Mouse (Mus musculus): ENCODE data around the gene Tmem273. TPM values are rescaled to one million over a fixed set of nuclear protein-coding genes. Genes with fewer than 3 reads are reported as not detected.

Tmem273 gene
- under 1 TPM; 0.45 to 0.91 TPM for total RNA-seq (2021)

- DNase-seq (ENCODE audit: low spot score): no peak
- intact Hi-C loops (cut with DNase I): no loop called here
Observed at GRCm38 (mm10) chr14:32785556-32786130, at the start of gene Tmem273. TSS of gene Tmem273 (plus strand) at chr14:32785963.

GRCm38 (mm10) chr14:32736561-32736960, 49.2 kb upstream of the Tmem273 start:
- no peak for DNase-seq (ENCODE audit: low spot score)
- intact Hi-C loops (cut with DNase I): no loop called here

- peak; percentile 33 for DNase-seq (ENCODE audit: low spot score)
- intact Hi-C loops (cut with DNase I): no loop called here
Observed at GRCm38 (mm10) chr14:32738586-32738985, 47.2 kb upstream of the Tmem273 start.

GRCm38 (mm10) chr14:32748519-32748918, 37.2 kb upstream of the Tmem273 start:
- DNase-seq (ENCODE audit: low spot score): no peak
- intact Hi-C loops (cut with DNase I): no loop called here

- no peak for DNase-seq (ENCODE audit: low spot score)
- intact Hi-C loops (cut with DNase I): no loop called here
Observed at GRCm38 (mm10) chr14:32750727-32751126, 35.0 kb upstream of the Tmem273 start.

GRCm38 (mm10) chr14:32754286-32754685, 31.5 kb upstream of the Tmem273 start:
- no peak for DNase-seq (ENCODE audit: low spot score)
- intact Hi-C loops (cut with DNase I): no loop called here

- intact Hi-C loops (cut with DNase I): no loop called here
- no peak for DNase-seq (ENCODE audit: low spot score)
Observed at GRCm38 (mm10) chr14:32762177-32762576, 23.6 kb upstream of the Tmem273 start.

- intact Hi-C loops (cut with DNase I): loop anchor here (5.0 kb wide), 1 partner anchor 262 kb away; no protein-coding TSS in a partner anchor
- no peak for DNase-seq (ENCODE audit: low spot score)
Observed at GRCm38 (mm10) chr14:32770563-32770962, 15.2 kb upstream of the Tmem273 start.

GRCm38 (mm10) chr14:32772085-32772484, 13.7 kb upstream of the Tmem273 start:
- intact Hi-C loops (cut with DNase I): loop anchor here (2.0 to 5.0 kb wide), 2 partner anchors 260 to 433 kb away; no protein-coding TSS in a partner anchor
- DNase-seq (ENCODE audit: low spot score): no peak

GRCm38 (mm10) chr14:32772791-32773190, 13.0 kb upstream of the Tmem273 start:
- intact Hi-C loops (cut with DNase I): loop anchor here (1.0 to 5.0 kb wide), 3 partner anchors 188 to 432 kb away; no protein-coding TSS in a partner anchor
- DNase-seq (ENCODE audit: low spot score): no peak

- intact Hi-C loops (cut with DNase I): loop anchor here (1.0 to 5.0 kb wide), 3 partner anchors 187 to 431 kb away; no protein-coding TSS in a partner anchor
Observed at GRCm38 (mm10) chr14:32773456-32773855, 12.3 kb upstream of the Tmem273 start.

GRCm38 (mm10) chr14:32776077-32776476, 9.7 kb upstream of the Tmem273 start:
- intact Hi-C loops (cut with DNase I): no loop called here
- no peak for DNase-seq (ENCODE audit: low spot score)

More at GRCm38 (mm10) chr14:32773456-32773855, 12.3 kb upstream of the Tmem273 start:
- no peak for DNase-seq (ENCODE audit: low spot score)

GRCm38 (mm10) chr14:32778362-32778761, 7.4 kb upstream of the Tmem273 start:
- DNase-seq (ENCODE audit: low spot score): no peak
- intact Hi-C loops (cut with DNase I): no loop called here

GRCm38 (mm10) chr14:32782866-32783265, 2.9 kb upstream of the Tmem273 start:
- intact Hi-C loops (cut with DNase I): no loop called here
- DNase-seq (ENCODE audit: low spot score): no peak

GRCm38 (mm10) chr14:32784130-32784747, 1.5 kb upstream of the Tmem273 start:
- no peak for DNase-seq (ENCODE audit: low spot score)
- intact Hi-C loops (cut with DNase I): no loop called here

GRCm38 (mm10) chr14:32784748-32785134, 1.0 kb upstream of the Tmem273 start:
- intact Hi-C loops (cut with DNase I): no loop called here
- DNase-seq (ENCODE audit: low spot score): no peak

GRCm38 (mm10) chr14:32787691-32788090, 1.9 kb downstream of the Tmem273 start:
- intact Hi-C loops (cut with DNase I): no loop called here
- no peak for DNase-seq (ENCODE audit: low spot score)

- DNase-seq (ENCODE audit: low spot score): no peak
- intact Hi-C loops (cut with DNase I): no loop called here
Observed at GRCm38 (mm10) chr14:32796375-32796774, 10.6 kb downstream of the Tmem273 start.

- DNase-seq (ENCODE audit: low spot score): no peak
- intact Hi-C loops (cut with DNase I): no loop called here
Observed at GRCm38 (mm10) chr14:32797803-32798202, 12.0 kb downstream of the Tmem273 start.

- DNase-seq (ENCODE audit: low spot score): no peak
- intact Hi-C loops (cut with DNase I): no loop called here
Observed at GRCm38 (mm10) chr14:32798355-32798754, 12.6 kb downstream of the Tmem273 start.

GRCm38 (mm10) chr14:32800048-32800447, 14.3 kb downstream of the Tmem273 start:
- DNase-seq (ENCODE audit: low spot score): no peak
- intact Hi-C loops (cut with DNase I): no loop called here

Measured in heart, postnatal 25 days (tissue).